Mouse (Mus musculus) heart, embryonic 13.5 days (tissue): ENCODE data around the gene Txlnb. TPM values are rescaled to one million over a fixed set of nuclear protein-coding genes. Genes with fewer than 3 reads are reported as not detected.

Source experiments
- ATAC-seq: fragments of 200-750 bp; cut with Nextera tagmentation; 2 replicates; pipeline ENCODE4 v1.8.0; 2017; ENCODE audit warnings: moderate TSS enrichment; ENCODE audit not compliant: insufficient number of reproducible peaks, low FRiP score, low TSS enrichment; ENCODE audit errors: extremely low read depth
- H3K27ac ChIP-seq: fragments of 300-500 bp; sonication (generic); replicated peaks from 2 replicates; pipeline ENCODE4 v1.5.1; 2015; ENCODE audit warnings: moderate library complexity, mild to moderate bottlenecking, inconsistent platforms
- H3K27me3 ChIP-seq: fragments of 300-500 bp; sonication (generic); replicated peaks from 2 replicates; pipeline ENCODE4 v1.6.1; 2015; ENCODE audit warnings: mild to moderate bottlenecking, inconsistent platforms
- H3K36me3 ChIP-seq: fragments of 300-500 bp; sonication (generic); 2 replicates; pipeline ENCODE4 v1.6.1; 2015; ENCODE audit warnings: mild to moderate bottlenecking, inconsistent platforms
- H3K4me1 ChIP-seq: fragments of 300-500 bp; sonication (generic); 2 replicates; pipeline ENCODE4 v1.6.1; 2015; ENCODE audit warnings: inconsistent platforms
- H3K4me2 ChIP-seq: fragments of 300-500 bp; sonication (generic); 2 replicates; pipeline ENCODE4 v1.6.1; 2015; ENCODE audit warnings: inconsistent platforms, mild to moderate bottlenecking, moderate library complexity
- H3K4me3 ChIP-seq: fragments of 300-500 bp; sonication (generic); 2 replicates; pipeline ENCODE4 v1.5.1; 2015; ENCODE audit warnings: moderate library complexity, mild to moderate bottlenecking, inconsistent platforms
- H3K9ac ChIP-seq: fragments of 300-500 bp; sonication (generic); 2 replicates; pipeline ENCODE4 v1.6.1; 2015; ENCODE audit warnings: inconsistent platforms, mild to moderate bottlenecking, moderate library complexity
- H3K9me3 ChIP-seq: fragments of 300-500 bp; sonication (generic); 2 replicates; pipeline ENCODE4 v1.6.1; 2016; ENCODE audit warnings: inconsistent platforms
- WGBS: fragments of 180-500 bp; shearing (Covaris S2); methylation state at CpG from one replicate; pipeline ENCODE4 v1.1.7; 2015; ENCODE audit warnings: mixed read lengths; 5-methylcytosine and 5-hydroxymethylcytosine counted together
- polyA plus RNA-seq: library from polyadenylated mRNA; unstranded; fragments of >200 nt; fragmentation: Nextera tagmentation; extraction: Ambion mirVana; gene quantifications from 2 replicates; pipeline ENCODE4 v1.2.1, GENCODE M21; 2015

The Txlnb gene
- polyA plus RNA-seq, 1 experiment from 2014 or later: 32.5 TPM

DNA sequence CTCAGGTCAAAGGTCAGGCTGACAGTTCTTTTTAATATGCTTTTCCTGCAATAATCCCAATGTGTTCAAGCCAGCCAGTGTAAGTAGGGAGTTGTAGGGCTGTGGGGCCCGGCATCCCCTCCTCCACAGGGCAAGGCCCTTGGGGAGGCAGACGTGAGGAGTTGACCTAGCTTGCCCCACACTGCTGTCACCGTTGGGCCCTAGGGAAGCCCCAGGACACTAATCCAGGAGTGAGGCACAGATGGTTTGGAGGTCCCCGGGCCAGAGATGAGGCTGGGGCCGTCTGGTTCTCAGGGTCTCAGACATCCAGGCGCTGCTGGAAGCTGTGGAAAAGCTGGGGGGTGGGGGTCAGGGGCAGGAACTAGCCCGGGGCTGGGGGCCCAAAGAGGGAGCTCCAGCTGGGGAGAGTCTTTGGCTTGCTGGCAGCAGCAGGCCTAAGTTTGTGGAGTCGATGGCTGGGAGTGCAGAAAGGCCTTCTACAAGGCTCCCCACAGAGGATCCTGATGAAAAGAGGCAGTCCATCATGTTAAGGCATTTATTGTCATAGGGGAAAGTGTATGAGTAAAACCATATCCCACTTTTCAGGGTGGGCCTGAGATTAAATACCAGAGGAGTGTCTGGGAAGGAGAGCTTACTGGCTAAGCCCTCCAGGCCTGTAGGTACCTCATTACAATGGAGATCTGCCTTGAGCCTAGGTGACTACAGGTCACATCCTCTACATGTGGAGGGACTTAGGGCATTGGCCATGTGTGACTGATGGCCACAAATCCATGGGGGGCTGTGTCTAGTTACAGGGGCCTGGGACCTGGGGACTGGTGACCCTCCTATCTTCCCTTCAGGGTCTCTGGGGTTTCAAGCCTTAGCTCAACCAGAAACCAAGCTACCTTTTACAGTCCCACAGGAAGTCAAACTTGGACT, 82.2 kb downstream of the Txlnb start:
- H3K4me1 ChIP-seq: peaks cover 4% of the 10 kb centered on the region; the same call in 1 of the 2 replicates
- no peak overlapping the region for H3K4me2 ChIP-seq
- no peaks in the 10 kb centered on the region for H3K9me3 ChIP-seq
- H3K27ac ChIP-seq: no peak overlapping the region
- ATAC-seq: no peak
- H3K9ac ChIP-seq: no peak overlapping the region
- H3K36me3 ChIP-seq: no peaks in the 10 kb centered on the region
- WGBS: 34% methylated on average over 8 of the region's 8 CpGs
- H3K4me3 ChIP-seq: no peak overlapping the region
- H3K27me3 ChIP-seq: no peaks in the 10 kb centered on the region

GRCm38 (mm10) chr10:17880038-17880437, 84.0 kb downstream of the Txlnb start:
- Histone ChIP-seq H3K4me2 (no peak overlapping the region), H3K27me3 (no peaks in the 10 kb centered on the region), H3K36me3 (no peaks in the 10 kb centered on the region), H3K4me3 (no peak overlapping the region), H3K4me1 (peaks cover 4% of the 10 kb centered on the region; the same call in 1 of the 2 replicates), H3K9ac (no peak overlapping the region), H3K27ac (no peak overlapping the region), H3K9me3 (no peaks in the 10 kb centered on the region)
- WGBS: 84% methylated on average over 3 of the region's 3 CpGs
- no peak for ATAC-seq

DNA sequence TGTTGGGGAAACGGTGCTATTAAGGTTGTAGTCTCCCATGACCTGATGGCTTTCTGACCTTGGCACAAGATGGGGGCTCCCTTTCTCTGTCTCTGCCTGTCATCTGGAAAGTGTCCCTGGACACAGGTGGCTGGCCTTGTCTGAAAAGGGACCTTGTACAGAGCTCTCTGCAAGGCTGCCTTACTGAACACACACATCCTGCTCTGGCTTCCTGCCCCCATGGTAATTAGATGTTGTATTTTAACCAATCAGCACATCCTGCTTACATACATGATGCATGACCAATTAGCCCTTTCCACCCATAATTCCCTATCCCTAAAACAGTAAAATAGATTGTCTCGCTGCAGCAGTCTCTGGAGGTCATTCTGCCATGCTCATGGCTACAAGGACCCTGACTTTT, 84.7 kb downstream of the Txlnb start:
- Histone ChIP-seq H3K9me3 (no peaks in the 10 kb centered on the region), H3K4me3 (no peak overlapping the region), H3K4me1 (peaks cover 4% of the 10 kb centered on the region; the same call in 1 of the 2 replicates), H3K27ac (no peak overlapping the region), H3K36me3 (no peaks in the 10 kb centered on the region), H3K9ac (no peak overlapping the region), H3K4me2 (no peak overlapping the region), H3K27me3 (no peaks in the 10 kb centered on the region)
- WGBS: 71% methylated on average over 2 of the region's 2 CpGs
- no peak; the same call in 1 of the 2 replicates for ATAC-seq

Other genes starting within 250 kb of the Txlnb start
- 28.2 and 28.9 TPM in 2 replicates for gene Cited2, start 73.0 kb upstream of the Txlnb start, polyA plus RNA-seq
- 3.5 and 3.7 TPM in 2 replicates for gene Heca, start 151.8 kb downstream of the Txlnb start, polyA plus RNA-seq
- gene Abracl, start 227.1 kb downstream of the Txlnb start, polyA plus RNA-seq: 146 and 167 TPM in 2 replicates